Mouse (Mus musculus): Measurements from ENCODE around the gene Trp53rkb.

Trp53rkb gene

DNA sequence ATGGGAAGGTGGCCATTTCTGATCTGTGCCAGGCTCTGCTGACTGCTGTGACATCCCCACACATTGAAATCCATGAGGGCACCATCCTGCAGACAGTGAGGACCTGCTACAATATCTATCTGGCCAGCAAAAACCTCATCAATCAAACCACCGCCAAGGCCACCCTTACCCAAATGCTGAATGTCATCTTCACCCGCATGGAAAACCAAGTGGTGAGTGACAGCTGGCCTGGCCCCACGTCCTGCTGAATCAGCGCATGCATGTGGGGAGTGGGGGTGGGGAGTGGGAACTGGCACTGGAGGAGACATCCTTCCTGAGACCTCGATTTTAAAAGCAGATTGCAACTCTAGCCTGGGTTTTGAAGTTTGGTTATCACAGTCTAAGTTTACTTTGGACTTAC lies 43.2 kb downstream of the Trp53rkb start:
- DNase-seq: no peak

- no peak for DNase-seq
Observed at GRCm38 (mm10) chr2:166841813-166842212, 49.5 kb downstream of the Trp53rkb start.

Measured in cerebellum, adult 11-12 months (tissue).